Mouse (Mus musculus) stomach, embryonic 15.5 days (tissue): ENCODE measurements around the gene Evi2b. TPM values are rescaled to one million over a fixed set of nuclear protein-coding genes. Genes with fewer than 3 reads are reported as not detected.

Experiments
- ATAC-seq: fragments of 200-750 bp; cut with Nextera tagmentation; 2 replicates; pipeline ENCODE4 v1.8.0; 2017; ENCODE audit warnings: low read depth, moderate number of reproducible peaks, moderate TSS enrichment; ENCODE audit not compliant: insufficient read depth, low FRiP score
- H3K27ac ChIP-seq: fragments of 300-500 bp; sonication (generic); 2 replicates; pipeline ENCODE4 v1.5.1; 2015; ENCODE audit warnings: mild to moderate bottlenecking, inconsistent platforms
- H3K27me3 ChIP-seq: fragments of 300-500 bp; sonication (generic); replicated peaks from 2 replicates; pipeline ENCODE4 v1.6.1; 2015; ENCODE audit warnings: inconsistent platforms
- H3K36me3 ChIP-seq: fragments of 300-500 bp; sonication (generic); 2 replicates; pipeline ENCODE4 v1.6.1; 2015; ENCODE audit warnings: inconsistent platforms
- H3K4me1 ChIP-seq: fragments of 300-500 bp; sonication (generic); 2 replicates; pipeline ENCODE4 v1.6.1; 2015; ENCODE audit warnings: inconsistent platforms
- H3K4me2 ChIP-seq: fragments of 300-500 bp; sonication (generic); 2 replicates; pipeline ENCODE4 v1.6.1; 2015; ENCODE audit warnings: mild to moderate bottlenecking, inconsistent platforms
- H3K4me3 ChIP-seq: fragments of 300-500 bp; sonication (generic); replicated peaks from 2 replicates; pipeline ENCODE4 v1.5.1; 2015; ENCODE audit warnings: inconsistent platforms
- H3K9ac ChIP-seq: fragments of 300-500 bp; sonication (generic); 2 replicates; pipeline ENCODE4 v1.6.1; 2015; ENCODE audit warnings: inconsistent platforms
- H3K9me3 ChIP-seq: fragments of 300-500 bp; sonication (generic); 2 replicates; pipeline ENCODE4 v1.6.1; 2016; ENCODE audit warnings: inconsistent platforms
- WGBS: fragments of 180-500 bp; shearing (Covaris S2); methylation state at CpG from one replicate; pipeline ENCODE4 v1.1.7; 2015; 5-methylcytosine and 5-hydroxymethylcytosine counted together
- polyA plus RNA-seq: library from polyadenylated mRNA; unstranded; fragments of >200 nt; fragmentation: Nextera tagmentation; extraction: Ambion mirVana; gene quantifications from 2 replicates; pipeline ENCODE4 v1.2.1, GENCODE M21; 2015

Gene Evi2b
- polyA plus RNA-seq, 1 experiment from 2014 or later, result 1.2 TPM

- H3K27me3 ChIP-seq, result no peaks in the 10 kb centered on the region
- H3K4me1 ChIP-seq, result no peaks in the 10 kb centered on the region
- no peak overlapping the region for H3K27ac ChIP-seq
- H3K4me2 ChIP-seq, result no peak overlapping the region
- no peak for ATAC-seq
- WGBS, result 61% methylated on average over 6 of the region's 6 CpGs
- no peak overlapping the region for H3K4me3 ChIP-seq
- no peaks in the 10 kb centered on the region for H3K9me3 ChIP-seq
- peaks cover under 1% of the 10 kb centered on the region; the same call in 1 of the 2 replicates for H3K36me3 ChIP-seq
- no peak overlapping the region for H3K9ac ChIP-seq
Measured at GRCm38 (mm10) chr11:79483392-79483791, 40.2 kb downstream of the Evi2b start.

GRCm38 (mm10) chr11:79468097-79468496 is 55.5 kb downstream of the Evi2b start:
- no peak for ATAC-seq
- no peak overlapping the region for H3K4me3 ChIP-seq
- no peak overlapping the region for H3K4me2 ChIP-seq
- H3K4me1 ChIP-seq, result no peaks in the 10 kb centered on the region
- H3K9ac ChIP-seq, result no peak overlapping the region
- 72% methylated on average over 1 of the region's 1 CpGs for WGBS
- H3K27ac ChIP-seq, result no peak overlapping the region
- peaks cover 15% of the 10 kb centered on the region; the same call in 1 of the 2 replicates for H3K36me3 ChIP-seq
- H3K9me3 ChIP-seq, result no peaks in the 10 kb centered on the region
- H3K27me3 ChIP-seq, result no peaks in the 10 kb centered on the region

Other genes starting within 250 kb of the Evi2b start
- 0.19 TPM in 1 of 2 replicates, not detected in the other for gene Gm9964, start 226.9 kb downstream of the Evi2b start, polyA plus RNA-seq
- gene Nf1, start 184.1 kb downstream of the Evi2b start, polyA plus RNA-seq, result 4.5 and 5.0 TPM in 2 replicates
- gene Omg, start 19.7 kb downstream of the Evi2b start, polyA plus RNA-seq, result 0.22 and 0.33 TPM in 2 replicates
- 0.86 and 1.2 TPM in 2 replicates for gene Evi2, start 6.8 kb upstream of the Evi2b start, polyA plus RNA-seq
- gene Evi2a, start 6.8 kb upstream of the Evi2b start, polyA plus RNA-seq, result 5.3 and 5.4 TPM in 2 replicates
- gene Rab11fip4, start 67.5 kb upstream of the Evi2b start, polyA plus RNA-seq, result 2.1 and 2.6 TPM in 2 replicates